Mouse (Mus musculus) spleen, adult 2 months (tissue): Measurements from ENCODE around the gene Ms4a4a.

Experiments used
- CTCF ChIP-seq: fragments of 200-500 bp; IDR thresholded peaks from 2 replicates; pipeline ENCODE4 v1.5.1; 2011; ENCODE audit warnings: mild to moderate bottlenecking, inconsistent platforms; ENCODE audit not compliant: insufficient read depth, insufficient read length, insufficient replicate concordance; ENCODE audit errors: extremely low read depth
- POLR2A ChIP-seq: fragments of 200-500 bp; IDR thresholded peaks from 2 replicates; pipeline ENCODE4 v1.6.1; 2011; ENCODE audit warnings: low read depth, low read length, inconsistent platforms

- TF ChIP-seq CTCF (no peak), POLR2A (no peak)
These were observed at the start of gene Ms4a4a for GRCm38 (mm10) chr19:11375273-11375672.
